Mouse (Mus musculus) limb, embryonic 10.5 days (tissue): Measurements from ENCODE around the gene Ccer2. TPM values are rescaled to one million over a fixed set of nuclear protein-coding genes. Genes with fewer than 3 reads are reported as not detected.

Experiments used
- DNase-seq: peaks from one replicate; pipeline ENCODE4 v3.0.0-alpha.2; 2017; ENCODE audit warnings: low spot score
- H3K27ac ChIP-seq: fragments of 300-500 bp; sonication (generic); 2 replicates; pipeline ENCODE4 v1.5.1; 2016; ENCODE audit warnings: mild to moderate bottlenecking
- H3K27me3 ChIP-seq: fragments of 300-500 bp; sonication (generic); 2 replicates; pipeline ENCODE4 v1.6.1; 2016; ENCODE audit warnings: low read depth, mild to moderate bottlenecking; ENCODE audit not compliant: poor library complexity, severe bottlenecking
- H3K36me3 ChIP-seq: fragments of 300-500 bp; sonication (generic); 2 replicates; pipeline ENCODE4 v1.6.1; 2016; ENCODE audit warnings: mild to moderate bottlenecking, moderate library complexity
- H3K4me1 ChIP-seq: fragments of 300-500 bp; sonication (generic); 2 replicates; pipeline ENCODE4 v1.6.1; 2016
- H3K4me3 ChIP-seq: fragments of 300-500 bp; sonication (generic); 2 replicates; pipeline ENCODE4 v1.5.1; 2016; ENCODE audit warnings: mild to moderate bottlenecking, moderate library complexity
- H3K9me3 ChIP-seq: fragments of 300-500 bp; sonication (generic); replicated peaks from 2 replicates; pipeline ENCODE4 v1.6.1; 2016; ENCODE audit warnings: mild to moderate bottlenecking
- WGBS: fragments of 180-500 bp; shearing (Covaris S2); methylation state at CpG from one replicate; pipeline ENCODE4 v1.1.7; 2016; 5-methylcytosine and 5-hydroxymethylcytosine counted together
- polyA plus RNA-seq: library from polyadenylated mRNA; unstranded; fragments of >200 nt; fragmentation: Nextera tagmentation; extraction: Ambion mirVana; gene quantifications from 2 replicates; pipeline ENCODE4 v1.2.1, GENCODE M21; 2016

The Ccer2 gene
- polyA plus RNA-seq, 1 experiment from 2014 or later, result not detected

GRCm38 (mm10) chr7:28801451-28801850 is 45.5 kb downstream of the Ccer2 start:
- H3K36me3 ChIP-seq, result no peaks in the 10 kb centered on the region
- no peaks in the 10 kb centered on the region for H3K9me3 ChIP-seq
- no peak for DNase-seq
- H3K27ac ChIP-seq, result peak overlapping the region; percentile 85
- no peak overlapping the region for H3K4me3 ChIP-seq
- H3K27me3 ChIP-seq, result no peaks in the 10 kb centered on the region
- peaks cover 40% of the 10 kb centered on the region for H3K4me1 ChIP-seq
- 75% methylated on average over 3 of the region's 3 CpGs for WGBS

- Histone ChIP-seq H3K27me3 (no peaks in the 10 kb centered on the region), H3K9me3 (no peaks in the 10 kb centered on the region), H3K4me1 (peaks cover 36% of the 10 kb centered on the region), H3K4me3 (peak overlapping the region; percentile 25), H3K27ac (peak overlapping the region; percentile 85), H3K36me3 (no peaks in the 10 kb centered on the region)
- no peak for DNase-seq
- 29% methylated on average over 10 of the region's 10 CpGs for WGBS
These were observed 46.1 kb downstream of the Ccer2 start for GRCm38 (mm10) chr7:28801901-28802670.

GRCm38 (mm10) chr7:28802846-28803588 is 47.0 kb downstream of the Ccer2 start:
- Histone ChIP-seq H3K4me3 (peak overlapping the region; percentile 25), H3K36me3 (no peaks in the 10 kb centered on the region), H3K9me3 (no peaks in the 10 kb centered on the region), H3K4me1 (peaks cover 42% of the 10 kb centered on the region), H3K27ac (peak overlapping the region; percentile 85), H3K27me3 (no peaks in the 10 kb centered on the region)
- DNase-seq, result no peak
- 12% methylated on average over 10 of the region's 10 CpGs for WGBS

- H3K27me3 ChIP-seq, result no peaks in the 10 kb centered on the region
- peak overlapping the region; percentile 85 for H3K27ac ChIP-seq
- no peaks in the 10 kb centered on the region for H3K36me3 ChIP-seq
- no peak overlapping the region for H3K4me3 ChIP-seq
- no peak for DNase-seq
- WGBS, result 39% methylated on average over 4 of the region's 4 CpGs
- H3K4me1 ChIP-seq, result peaks cover 46% of the 10 kb centered on the region
- H3K9me3 ChIP-seq, result no peaks in the 10 kb centered on the region
These were observed 47.8 kb downstream of the Ccer2 start for GRCm38 (mm10) chr7:28803756-28804155.

- Histone ChIP-seq H3K4me3 (no peak overlapping the region), H3K4me1 (peaks cover 46% of the 10 kb centered on the region), H3K9me3 (no peaks in the 10 kb centered on the region), H3K36me3 (peaks cover 2% of the 10 kb centered on the region), H3K27ac (no peak overlapping the region), H3K27me3 (no peaks in the 10 kb centered on the region)
- DNase-seq, result no peak
- WGBS, result 91% methylated on average over 4 of the region's 4 CpGs
These were observed 50.9 kb downstream of the Ccer2 start for GRCm38 (mm10) chr7:28806869-28807268.

GRCm38 (mm10) chr7:28807641-28808220 is 51.8 kb downstream of the Ccer2 start:
- peaks cover 11% of the 10 kb centered on the region for H3K36me3 ChIP-seq
- H3K4me3 ChIP-seq, result peak overlapping the region; percentile 87
- DNase-seq, result no peak
- 52% methylated on average over 6 of the region's 8 CpGs for WGBS
- peak overlapping the region; percentile 100 for H3K27ac ChIP-seq
- H3K9me3 ChIP-seq, result no peaks in the 10 kb centered on the region
- no peaks in the 10 kb centered on the region for H3K27me3 ChIP-seq
- peaks cover 46% of the 10 kb centered on the region for H3K4me1 ChIP-seq

- Histone ChIP-seq H3K27ac (peak within 1 kb of the TSS; percentile 100), H3K27me3 (no peaks in the 10 kb centered on the region), H3K4me3 (peak within 1 kb of the TSS; percentile 87), H3K36me3 (peaks cover 17% of the 10 kb centered on the region), H3K9me3 (no peaks in the 10 kb centered on the region), H3K4me1 (peaks cover 46% of the 10 kb centered on the region)
- no peak for DNase-seq
- WGBS, result 5% methylated on average over 35 of the region's 35 CpGs
These were observed 52.4 kb downstream of the Ccer2 start, which contains the start of gene Hnrnpl for GRCm38 (mm10) chr7:28808221-28808941. Gene Hnrnpl, plus strand, starts transcription at chr7:28808541.

Other genes with a start within 250 kb of the Ccer2 start
- gene Ifnl2, start 245.7 kb upstream of the Ccer2 start, polyA plus RNA-seq, result not detected in 2 replicates
- gene Ifnl3, start 233.3 kb upstream of the Ccer2 start, polyA plus RNA-seq, result not detected in 2 replicates
- not detected in 2 replicates for gene Sycn, start 215.3 kb upstream of the Ccer2 start, polyA plus RNA-seq
- not detected in 2 replicates for gene Nccrp1, start 208.9 kb upstream of the Ccer2 start, polyA plus RNA-seq
- gene Samd4b, start 158.0 kb upstream of the Ccer2 start, polyA plus RNA-seq, result 38.2 and 40.2 TPM in 2 replicates
- gene Pak4, start 158.0 kb upstream of the Ccer2 start, polyA plus RNA-seq, result 64.9 and 69.8 TPM in 2 replicates
- not detected in 2 replicates for gene Acp7, start 124.8 kb upstream of the Ccer2 start, polyA plus RNA-seq
- gene Fbxo27, start 63.3 kb upstream of the Ccer2 start, polyA plus RNA-seq, result 4.7 and 6.3 TPM in 2 replicates
- gene Fbxo17, start 39.4 kb upstream of the Ccer2 start, polyA plus RNA-seq, result 12.7 and 16.1 TPM in 2 replicates
- gene Mrps12, start 14.4 kb upstream of the Ccer2 start, polyA plus RNA-seq, result 152 and 186 TPM in 2 replicates
- 43.9 and 46.4 TPM in 2 replicates for gene Sars2, start 14.2 kb upstream of the Ccer2 start, polyA plus RNA-seq
- 59.8 and 74.5 TPM in 2 replicates for gene Sirt2, start 10.6 kb downstream of the Ccer2 start, polyA plus RNA-seq
- gene Nfkbib, start 11.3 kb downstream of the Ccer2 start, polyA plus RNA-seq, result 50.5 and 63.1 TPM in 2 replicates
- gene Rinl, start 32.8 kb downstream of the Ccer2 start, polyA plus RNA-seq, result 2.7 and 3.0 TPM in 2 replicates
- gene Hnrnpl, start 52.4 kb downstream of the Ccer2 start, polyA plus RNA-seq, result 335 and 336 TPM in 2 replicates
- gene Ech1, start 69.0 kb downstream of the Ccer2 start, polyA plus RNA-seq, result 69.1 and 90.7 TPM in 2 replicates
- gene Lgals4, start 77.7 kb downstream of the Ccer2 start, polyA plus RNA-seq, result 2.7 and 4.1 TPM in 2 replicates
- 0.41 and 0.73 TPM in 2 replicates for gene Lgals7, start 107.7 kb downstream of the Ccer2 start, polyA plus RNA-seq
- gene Capn12, start 125.2 kb downstream of the Ccer2 start, polyA plus RNA-seq, result 0.44 and 0.48 TPM in 2 replicates
- 253 and 285 TPM in 2 replicates for gene Actn4, start 206.2 kb downstream of the Ccer2 start, polyA plus RNA-seq
- gene Eif3k, start 225.7 kb downstream of the Ccer2 start, polyA plus RNA-seq, result 446 and 467 TPM in 2 replicates
- gene Map4k1, start 225.9 kb downstream of the Ccer2 start, polyA plus RNA-seq, result 18.9 and 19.4 TPM in 2 replicates